Mouse (Mus musculus) hindbrain, embryonic 13.5 days (tissue): ENCODE results near the gene Ypel3. TPM values are rescaled to one million over a fixed set of nuclear protein-coding genes. Genes with fewer than 3 reads are reported as not detected.

ENCODE experiments used
- polyA plus RNA-seq: library from polyadenylated mRNA; unstranded; fragments of >200 nt; fragmentation: Nextera tagmentation; extraction: Ambion mirVana; gene quantifications from 2 replicates; pipeline ENCODE4 v1.2.1, GENCODE M21; 2015

Ypel3 gene
- polyA plus RNA-seq, 1 experiment from 2014 or later = 179 TPM

Other genes starting within 250 kb of the Ypel3 start
- gene Eif3c, start 210.5 kb upstream of the Ypel3 start, polyA plus RNA-seq = 205 and 210 TPM in 2 replicates
- 0.66 and 0.68 TPM in 2 replicates for gene Apobr, start 192.0 kb upstream of the Ypel3 start, polyA plus RNA-seq
- 31.1 and 35.2 TPM in 2 replicates for gene Cln3, start 191.1 kb upstream of the Ypel3 start, polyA plus RNA-seq
- gene Il27, start 182.0 kb upstream of the Ypel3 start, polyA plus RNA-seq = not detected in 2 replicates
- gene Nupr1, start 146.1 kb upstream of the Ypel3 start, polyA plus RNA-seq = 8.8 and 9.8 TPM in 2 replicates
- 53.4 and 56.5 TPM in 2 replicates for gene Sgf29, start 127.6 kb upstream of the Ypel3 start, polyA plus RNA-seq
- 1.4 and 1.6 TPM in 2 replicates for gene Sult1a1, start 100.5 kb upstream of the Ypel3 start, polyA plus RNA-seq
- gene Bola2, start 81.6 kb upstream of the Ypel3 start, polyA plus RNA-seq = 149 and 154 TPM in 2 replicates
- 20.9 and 22.2 TPM in 2 replicates for gene Slx1b, start 81.2 kb upstream of the Ypel3 start, polyA plus RNA-seq
- gene Coro1a, start 69.2 kb upstream of the Ypel3 start, polyA plus RNA-seq = 81.4 and 90.1 TPM in 2 replicates
- gene Mapk3, start 17.4 kb upstream of the Ypel3 start, polyA plus RNA-seq = 94.2 and 95.8 TPM in 2 replicates
- gene Gdpd3, start 10.6 kb upstream of the Ypel3 start, polyA plus RNA-seq = 2.0 and 2.3 TPM in 2 replicates
- gene Tbx6, start 4.5 kb downstream of the Ypel3 start, polyA plus RNA-seq = 0.32 and 0.84 TPM in 2 replicates
- 196 and 214 TPM in 2 replicates for gene Ppp4c, start 15.5 kb downstream of the Ypel3 start, polyA plus RNA-seq
- 52.1 and 55.6 TPM in 2 replicates for gene Fam57b, start 20.7 kb downstream of the Ypel3 start, polyA plus RNA-seq
- gene 4930451I11Rik, start 54.7 kb downstream of the Ypel3 start, polyA plus RNA-seq = not detected in 2 replicates
- 7.1 and 9.3 TPM in 2 replicates for gene Doc2a, start 70.5 kb downstream of the Ypel3 start, polyA plus RNA-seq
- 20.2 and 25.7 TPM in 2 replicates for gene Hirip3, start 85.0 kb downstream of the Ypel3 start, polyA plus RNA-seq
- gene Ino80e, start 85.4 kb downstream of the Ypel3 start, polyA plus RNA-seq = 81.8 and 89.4 TPM in 2 replicates
- gene Taok2, start 107.7 kb downstream of the Ypel3 start, polyA plus RNA-seq = 57.2 and 57.4 TPM in 2 replicates
- gene Tmem219, start 146.0 kb downstream of the Ypel3 start, polyA plus RNA-seq = 26.3 and 28.4 TPM in 2 replicates
- gene Kctd13, start 151.9 kb downstream of the Ypel3 start, polyA plus RNA-seq = 98.7 and 101 TPM in 2 replicates
- 6.1 and 6.4 TPM in 2 replicates for gene Asphd1, start 172.6 kb downstream of the Ypel3 start, polyA plus RNA-seq
- gene Sez6l2, start 173.6 kb downstream of the Ypel3 start, polyA plus RNA-seq = 32.7 and 36.7 TPM in 2 replicates
- 109 and 112 TPM in 2 replicates for gene Cdipt, start 199.0 kb downstream of the Ypel3 start, polyA plus RNA-seq
- gene Cdiptos, start 199.1 kb downstream of the Ypel3 start, polyA plus RNA-seq = 1.2 and 1.4 TPM in 2 replicates
- 4.5 and 5.2 TPM in 2 replicates for gene Mvp, start 237.7 kb downstream of the Ypel3 start, polyA plus RNA-seq
- gene Pagr1b, start 239.5 kb downstream of the Ypel3 start, polyA plus RNA-seq = 0.45 and 1.1 TPM in 2 replicates
- 41.8 and 53.4 TPM in 2 replicates for gene Pagr1a, start 240.4 kb downstream of the Ypel3 start, polyA plus RNA-seq
- gene Gm42742, start 244.1 kb downstream of the Ypel3 start, polyA plus RNA-seq = 66.8 and 73.4 TPM in 2 replicates
- gene Prrt2, start 244.3 kb downstream of the Ypel3 start, polyA plus RNA-seq = 18.3 and 19.2 TPM in 2 replicates